Mouse (Mus musculus) MN1 (cell line): Measurements from ENCODE around the gene Kcna6.
A peak's percentile ranks its signal among the peaks of the same experiment; 100 is the strongest.

Experiments
- DNase-seq: peaks from one replicate; pipeline ENCODE4 v3.0.0-alpha.2; 2016; ENCODE audit warnings: low spot score

The Kcna6 gene

DNA sequence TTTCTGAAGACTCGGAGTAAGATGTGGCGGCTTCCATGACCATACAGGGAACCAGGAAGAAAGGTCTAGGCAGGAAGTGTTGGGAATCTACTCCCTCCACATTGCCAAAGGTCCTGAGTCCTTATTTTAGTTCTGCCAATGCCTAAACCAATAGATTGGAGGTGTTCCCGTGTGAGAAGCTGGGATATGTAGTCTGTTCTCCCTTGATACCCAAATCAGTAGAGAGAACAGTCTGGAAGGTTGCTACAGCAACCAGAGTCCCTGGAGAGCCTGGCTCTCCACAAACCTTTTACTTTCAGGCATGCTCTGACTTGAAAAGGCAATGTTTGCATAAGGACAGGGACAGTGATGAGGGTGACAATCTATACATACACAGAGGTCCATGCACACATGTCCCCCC, 4.7 kb downstream of the Kcna6 start:
- DNase-seq, result no peak

DNA sequence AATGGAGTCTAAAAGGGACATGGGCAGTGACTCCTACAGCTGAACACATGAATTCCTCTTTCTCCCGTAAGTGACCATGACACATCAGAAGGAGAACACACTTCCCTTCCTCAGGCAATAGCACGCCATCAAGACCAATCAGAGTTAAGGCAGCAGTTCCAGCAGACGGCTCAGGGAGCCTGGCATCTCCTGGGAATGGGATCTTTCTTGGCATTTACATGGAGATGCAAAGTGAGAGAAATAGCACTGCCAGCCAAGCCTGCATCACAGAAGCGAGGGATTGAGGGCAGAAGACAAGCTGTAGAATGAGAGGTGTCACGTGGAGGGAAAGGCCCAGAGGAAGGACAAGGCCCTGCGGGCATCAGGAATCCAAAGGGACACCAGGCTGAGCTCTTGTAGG, 7.8 kb downstream of the Kcna6 start:
- DNase-seq, result no peak

DNA sequence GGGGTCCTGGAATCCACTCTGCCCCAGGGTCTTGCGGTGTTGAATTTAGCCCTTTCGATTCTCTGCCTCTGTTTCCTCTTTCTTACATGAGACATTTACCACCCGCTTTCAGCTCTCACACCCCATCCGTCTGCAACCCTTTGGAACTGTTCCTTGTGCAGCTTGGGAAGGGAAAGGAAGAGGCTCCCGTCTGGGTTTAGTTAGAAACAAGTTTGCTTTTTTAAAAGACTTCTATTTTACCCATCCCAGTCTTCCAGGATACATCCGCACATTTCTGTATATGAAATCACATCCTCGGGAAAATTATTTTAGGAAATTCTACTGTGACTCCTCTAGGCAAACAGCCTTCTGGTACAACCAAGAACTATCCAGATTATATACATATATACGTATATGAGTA, 11.7 kb downstream of the Kcna6 start:
- no peak for DNase-seq

DNA sequence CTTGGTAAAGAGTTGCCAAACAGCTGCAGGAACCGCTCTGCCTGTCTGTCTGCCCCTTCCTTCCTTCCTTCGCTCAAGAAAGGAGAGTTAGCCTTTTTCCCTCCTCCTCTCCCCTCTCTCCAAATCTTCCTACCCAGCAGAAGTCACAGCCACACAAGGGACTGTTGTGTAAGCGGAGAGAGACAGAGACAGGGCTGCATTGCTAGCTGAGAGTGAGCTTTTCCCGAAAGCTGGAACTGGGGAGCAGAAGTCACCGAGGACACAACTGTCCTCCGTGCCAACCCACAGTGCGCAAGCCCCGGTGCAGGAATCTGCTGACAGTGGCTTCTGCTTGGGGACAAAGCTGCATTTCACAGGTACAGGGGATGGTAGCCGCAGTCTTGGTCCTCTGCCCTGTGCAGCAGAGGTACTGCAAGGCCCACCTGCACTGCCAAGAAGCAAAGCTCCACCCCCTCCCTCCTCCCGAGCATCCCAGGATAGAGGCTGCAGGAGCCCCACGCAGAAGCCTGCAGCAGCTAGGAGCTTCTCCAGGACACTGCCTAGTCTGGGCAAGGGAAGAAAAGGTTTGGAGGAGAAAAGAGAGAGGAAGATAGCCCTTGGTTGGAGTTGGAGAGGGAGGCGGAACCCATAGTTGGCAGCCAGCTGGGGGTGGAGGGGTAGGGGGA, 21.9 kb downstream of the Kcna6 start:
- no peak for DNase-seq

DNA sequence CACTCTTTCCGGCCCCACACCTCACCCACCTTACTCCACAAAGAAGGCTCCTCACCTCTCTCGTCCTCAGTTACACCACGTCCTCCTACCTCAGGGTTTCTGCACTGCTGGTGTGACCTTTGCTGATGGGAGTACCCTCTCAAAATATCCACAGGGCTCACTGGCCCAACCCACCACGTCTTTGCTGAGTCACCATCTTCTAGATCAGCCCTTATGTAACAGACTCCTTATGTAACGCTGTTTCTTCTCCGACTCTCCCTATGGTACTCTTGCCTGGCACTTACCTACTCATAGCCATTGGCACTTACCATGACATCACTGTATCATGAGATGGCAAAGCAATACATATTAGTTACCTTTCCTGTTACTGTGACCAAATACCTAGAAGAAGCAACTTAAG, 27.9 kb downstream of the Kcna6 start:
- no peak for DNase-seq

DNA sequence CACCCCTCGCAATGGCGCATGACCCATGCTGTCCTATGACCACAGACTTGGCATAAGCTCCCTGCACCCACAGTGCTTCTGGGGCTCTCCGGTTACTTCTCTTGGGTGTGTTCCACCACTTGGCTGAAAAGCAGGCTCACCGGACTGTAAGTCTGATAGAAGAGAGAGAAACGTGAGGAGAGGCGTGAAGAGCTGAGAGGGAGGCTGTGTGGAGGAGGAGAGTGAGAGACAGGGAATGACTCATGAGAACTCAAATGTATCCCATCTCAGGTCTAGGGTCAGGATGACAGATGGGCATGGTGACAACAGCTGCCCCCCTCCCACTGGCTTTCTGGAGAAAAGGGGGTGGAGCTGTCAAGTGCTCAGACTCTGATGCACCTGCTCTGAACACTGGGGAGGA, 34.5 kb downstream of the Kcna6 start:
- DNase-seq, result no peak

DNA sequence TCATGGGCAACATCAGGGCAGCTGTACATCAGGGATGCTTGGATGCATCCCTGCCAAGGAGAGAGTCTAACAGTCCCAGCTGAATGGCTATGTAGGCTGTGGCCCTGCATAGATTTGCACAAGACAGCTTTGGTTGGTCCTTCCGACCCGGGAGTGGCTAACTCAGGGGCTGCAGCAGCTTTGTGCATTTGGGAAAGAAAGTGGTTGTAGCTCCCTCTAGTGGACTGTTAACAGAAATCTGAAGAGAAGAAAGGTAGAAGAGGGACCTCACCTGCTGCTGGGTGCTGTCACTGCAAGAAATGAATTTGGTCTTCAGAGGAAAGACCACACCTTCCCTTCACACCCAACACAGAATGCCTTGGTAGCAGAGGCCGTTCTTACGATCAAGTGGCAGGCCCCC, 36.0 kb downstream of the Kcna6 start:
- DNase-seq, result peak; percentile 6

DNA sequence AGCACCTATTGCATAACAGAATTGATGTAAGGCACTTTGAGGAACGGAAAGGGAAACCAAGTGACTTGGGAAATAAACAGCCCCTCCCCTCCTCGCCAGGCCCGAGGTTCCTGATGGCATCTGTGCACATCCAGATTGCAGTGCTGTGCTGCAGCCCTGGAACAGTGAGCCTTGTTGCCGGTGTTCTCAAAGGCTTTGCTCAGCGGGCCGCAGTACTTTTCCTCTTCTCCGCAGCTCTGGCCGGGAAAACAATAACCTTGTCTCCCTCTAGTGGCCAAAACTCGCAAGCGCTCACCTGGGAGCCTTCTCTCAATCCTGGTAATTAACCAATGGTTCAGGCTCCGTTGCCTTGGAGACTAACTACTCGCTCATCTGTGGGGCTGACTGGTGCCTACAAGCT, 38.4 kb downstream of the Kcna6 start:
- DNase-seq, result peak; percentile 21

DNA sequence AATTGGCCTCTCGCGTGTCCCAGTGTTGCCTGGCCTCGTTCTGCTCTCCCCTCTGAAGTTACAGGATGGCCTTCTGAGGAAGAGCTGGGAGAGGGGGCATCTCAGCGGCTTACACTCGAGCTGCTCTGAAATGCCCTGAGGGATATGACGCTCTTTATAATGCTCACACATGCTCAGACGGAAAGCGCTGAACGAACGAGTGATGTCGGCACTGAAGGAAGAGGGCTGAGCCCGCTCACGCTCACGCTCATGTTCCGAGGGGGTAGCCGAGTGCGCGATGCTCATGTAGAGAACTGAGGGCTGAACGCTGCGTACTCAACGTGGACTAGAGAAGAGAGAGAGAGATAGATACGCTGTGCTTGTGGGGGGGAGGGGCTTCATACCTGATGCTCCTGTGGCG, 39.3 kb downstream of the Kcna6 start:
- no peak for DNase-seq

DNA sequence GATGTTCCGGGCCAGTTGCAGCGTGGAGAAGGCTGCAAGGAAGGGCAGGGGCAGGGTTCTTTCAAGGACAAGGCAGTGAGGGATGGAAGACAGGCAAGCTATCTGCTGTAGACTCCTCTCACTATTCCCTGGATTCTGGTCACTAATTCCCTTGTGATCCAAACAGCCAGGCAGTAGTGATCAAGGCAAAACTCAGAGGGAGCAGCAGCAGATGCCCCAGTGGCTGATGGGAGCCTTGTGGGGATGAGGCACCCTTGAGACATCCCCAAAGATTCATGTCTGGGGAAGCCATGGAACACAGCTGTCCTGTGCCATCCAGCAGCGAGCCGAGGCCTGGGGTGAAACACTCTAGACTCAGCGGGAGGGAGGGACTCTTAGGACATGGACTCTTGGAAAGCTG, 40.5 kb downstream of the Kcna6 start:
- DNase-seq, result no peak

DNA sequence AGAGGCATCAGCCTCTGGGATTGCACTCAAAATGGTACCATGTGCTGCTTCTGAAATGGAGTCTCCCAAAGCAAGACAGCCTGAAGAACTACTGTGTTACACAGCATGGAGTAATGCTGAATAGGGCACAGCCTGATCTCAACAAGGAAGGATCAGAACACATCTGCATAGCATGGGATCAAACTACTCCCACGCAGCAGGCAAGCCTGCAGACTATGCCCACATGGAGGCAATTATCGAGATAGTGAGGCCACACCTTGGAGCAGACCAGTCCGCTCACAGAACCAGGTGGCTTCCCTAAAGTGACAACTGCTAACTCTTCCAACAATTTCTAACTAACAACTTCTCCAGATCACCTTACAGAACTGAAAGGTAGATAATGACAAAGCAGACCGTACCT, 53.4 kb downstream of the Kcna6 start:
- no peak for DNase-seq

DNA sequence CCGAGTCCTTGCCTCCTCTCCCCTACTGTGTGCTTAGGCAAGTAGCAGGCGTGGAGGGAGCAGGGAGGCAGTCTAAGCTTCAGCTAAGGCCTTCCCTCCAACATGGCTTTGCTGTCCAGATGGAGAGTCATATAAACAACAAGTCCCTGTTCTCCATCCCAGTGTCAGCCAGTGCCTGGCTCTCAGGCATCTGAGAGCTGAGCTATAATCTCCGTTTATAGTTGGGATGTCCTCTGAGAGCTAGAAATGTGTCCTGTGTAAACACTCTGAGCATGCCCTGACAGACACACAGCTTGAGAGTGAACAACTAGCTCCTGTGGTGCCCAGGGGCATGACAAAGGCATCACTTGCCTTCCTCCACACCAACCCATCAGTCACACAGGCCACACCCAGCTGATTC, 55.3 kb downstream of the Kcna6 start:
- DNase-seq, result no peak

DNA sequence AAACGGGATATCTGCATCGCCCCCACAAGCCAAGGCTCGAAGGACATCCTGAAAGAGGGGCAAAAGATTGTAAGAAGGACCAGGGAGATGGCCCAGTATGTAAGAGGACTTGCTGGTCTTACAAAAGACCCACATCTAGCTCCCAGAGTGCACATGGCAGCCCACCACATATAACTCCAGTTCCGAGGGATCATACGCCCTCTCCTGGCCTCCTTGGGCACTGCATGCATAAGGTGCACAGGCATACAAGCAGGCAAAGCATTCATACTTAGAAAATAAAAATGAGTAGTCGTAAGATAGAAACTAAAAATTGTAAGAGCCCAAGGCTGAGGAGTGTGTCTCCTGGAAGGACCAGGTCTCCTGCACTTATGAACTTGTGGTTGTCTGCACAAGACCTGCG, 61.5 kb downstream of the Kcna6 start:
- no peak for DNase-seq

DNA sequence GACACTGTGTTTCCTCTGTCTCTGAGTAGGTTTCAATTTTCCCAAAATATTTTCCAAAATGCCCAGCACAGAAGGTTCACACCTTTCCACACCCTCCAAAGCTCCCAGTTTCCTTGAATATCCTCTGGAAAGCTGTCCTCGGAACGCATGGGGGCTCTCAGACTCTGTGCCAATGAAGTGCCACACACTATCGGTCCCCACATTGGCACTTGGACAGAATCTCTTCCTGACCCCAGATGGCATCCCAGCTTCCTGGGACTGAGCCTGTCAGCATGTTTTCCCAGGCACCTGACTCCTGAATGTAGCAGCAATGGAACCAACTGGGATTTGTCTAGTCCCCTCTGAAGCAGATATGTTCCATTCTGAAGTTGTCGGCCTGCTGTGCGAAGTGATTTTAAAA, 73.5 kb downstream of the Kcna6 start:
- no peak for DNase-seq

DNA sequence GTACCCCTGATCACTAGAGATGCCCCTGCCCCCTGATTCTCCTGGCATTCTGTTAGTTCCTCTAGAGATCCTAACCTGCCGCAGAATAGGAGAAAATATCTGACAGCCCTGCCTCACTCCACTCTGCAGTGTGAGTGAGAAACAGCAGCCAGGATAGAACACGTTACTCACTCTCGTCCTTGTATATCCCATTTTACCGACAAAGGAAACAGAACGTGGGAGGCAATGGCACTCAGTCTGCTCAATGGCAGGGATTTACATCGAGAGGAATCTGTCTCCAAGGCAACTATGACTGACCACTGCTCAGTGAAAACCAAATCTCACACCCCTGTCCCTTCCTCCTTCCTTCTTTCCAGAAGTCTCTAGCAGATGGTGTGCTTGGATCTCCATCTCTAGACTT, 74.4 kb downstream of the Kcna6 start:
- DNase-seq, result no peak

DNA sequence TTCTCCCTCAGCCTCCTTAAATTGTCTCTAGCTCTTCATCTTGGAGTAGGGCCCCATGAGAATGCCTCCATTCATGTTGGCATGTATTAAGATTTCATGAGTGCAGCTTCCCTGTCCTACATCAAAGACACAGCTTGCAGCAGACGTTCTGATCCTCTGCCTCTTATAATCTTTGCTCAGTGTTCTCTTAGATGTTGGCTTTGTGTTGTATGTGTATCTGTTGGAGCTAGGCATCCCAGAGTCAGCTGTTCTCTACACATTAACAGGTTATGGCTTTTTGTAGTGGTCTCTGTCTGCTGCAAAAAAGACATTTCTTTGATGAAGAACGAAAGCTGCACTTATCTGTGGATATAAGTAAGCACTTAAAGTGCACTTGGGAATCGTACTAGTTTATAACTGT, 75.9 kb downstream of the Kcna6 start:
- DNase-seq, result no peak
